Mouse (Mus musculus): ENCODE measurements around the gene Tmem156. TPM values are rescaled to one million over a fixed set of nuclear protein-coding genes. Genes with fewer than 3 reads are reported as not detected.

Tmem156 gene
- total and polyA plus RNA-seq, 3 experiments: 7.3 to 16.6 (median 15.8) TPM

DNA sequence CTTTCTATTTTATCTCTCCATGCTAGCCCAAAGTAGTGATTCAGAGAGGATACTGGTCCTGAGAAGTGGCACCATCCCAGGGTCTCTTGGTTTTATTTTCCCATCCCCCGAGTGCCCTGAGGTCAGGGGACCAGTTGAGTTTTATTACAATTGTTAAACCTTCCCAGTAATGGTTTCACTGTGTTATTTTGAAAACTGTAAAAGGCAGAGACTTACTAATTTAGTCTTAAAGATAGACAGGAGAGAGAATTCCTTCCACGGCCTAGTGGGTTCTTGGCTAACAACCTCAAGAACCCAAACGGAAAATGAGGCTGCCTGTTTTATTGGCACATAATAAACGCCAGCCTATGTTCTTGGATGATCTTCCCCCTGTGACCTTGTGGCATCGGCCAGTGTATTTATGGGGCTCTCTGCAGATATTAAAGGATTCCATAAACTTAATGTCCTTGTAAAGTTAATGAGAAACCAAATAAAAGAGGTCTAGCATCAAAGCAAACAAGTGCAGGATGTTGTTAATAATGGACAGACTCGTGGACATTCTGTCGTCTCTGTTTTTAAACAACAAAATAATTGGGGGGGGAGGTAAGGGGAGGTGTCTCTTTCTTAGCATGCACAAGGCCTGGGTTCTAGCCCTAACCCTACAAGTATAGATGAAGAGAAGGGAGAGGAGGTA lies 79.9 kb downstream of the Tmem156 start:
- no peak for DNase-seq (ENCODE audit: extremely low read depth)
- H3K36me3 ChIP-seq (replicated peaks in 1 of 2; ENCODE audit: control insufficient read depth in 1 of 2, insufficient read depth in 1 of 2, low read length in 1 of 2): no peaks in the 10 kb centered on the region
- no peak overlapping the region for H3K4me2 ChIP-seq (ENCODE audit: insufficient read depth, low read depth, poor library complexity, severe bottlenecking)
- in situ Hi-C loops (cut with MboI; ENCODE audit: low pct_ligation_motif_present, low pct_unique_long_range_greater_than_20kb, low sequenced_read_pairs): loop anchor here (25.0 kb wide), 1 partner anchor 700 kb away; no protein-coding TSS in a partner anchor
- dilution Hi-C loops (cut with MboI; ENCODE audit: extremely low pct_ligation_motif_present, extremely low pct_unique_long_range_greater_than_20kb, low sequenced_read_pairs): no loop called here
- no peak overlapping the region for H3K27ac ChIP-seq (ENCODE audit: insufficient read depth, low read depth)
- peaks cover 2 to 23% of the 10 kb centered on the region in 2 experiments; a peak in 2 of 4 replicates for H3K4me1 ChIP-seq (ENCODE audit: control insufficient read depth in 1 of 2, insufficient read depth in 2 of 2)
- TF ChIP-seq NRF1 (IDR thresholded peaks at IDR 0.05; ENCODE audit: low read depth, low read length): no peak
- TF ChIP-seq TCF12 (IDR thresholded peaks at IDR 0.05; ENCODE audit: low read depth, low read length): no peak
- no peak for TF ChIP-seq CHD1 (IDR thresholded peaks at IDR 0.05; ENCODE audit: low read depth, low read length)
- TF ChIP-seq CHD2 (IDR thresholded peaks at IDR 0.05; ENCODE audit: low read length): no peak
- no peak for TF ChIP-seq ZKSCAN1 (IDR thresholded peaks at IDR 0.05; ENCODE audit: borderline replicate concordance, low read depth, low read length)
- no peak for TF ChIP-seq JUN (IDR thresholded peaks at IDR 0.05; ENCODE audit: insufficient read depth, low read depth, low read length)
- TF ChIP-seq MAZ (IDR thresholded peaks at IDR 0.05; ENCODE audit: low read depth, low read length): no peak
- TF ChIP-seq CTCF (conservative IDR thresholded peaks at IDR 0.05 in 1 of 2, IDR thresholded peaks at IDR 0.05 in 1 of 2; ENCODE audit: low read depth in 2 of 2, low read length in 2 of 2): no peak
- H3K4me3 ChIP-seq (replicated peaks in 1 of 3; ENCODE audit: low read depth in 2 of 3, low read length in 2 of 3, poor library complexity in 1 of 3): no peak overlapping the region
- no peak overlapping the region for H3K9ac ChIP-seq (ENCODE audit: insufficient read depth, low read depth)
- H3K27me3 ChIP-seq (replicated peaks): no peaks in the 10 kb centered on the region
- no peaks in the 10 kb centered on the region for H3K79me2 ChIP-seq (replicated peaks; ENCODE audit: control insufficient read depth, extremely low read depth, insufficient read depth, poor library complexity, severe bottlenecking)
- peaks cover 9% of the 10 kb centered on the region for H3K9me3 ChIP-seq (replicated peaks; ENCODE audit: low read length)

DNA sequence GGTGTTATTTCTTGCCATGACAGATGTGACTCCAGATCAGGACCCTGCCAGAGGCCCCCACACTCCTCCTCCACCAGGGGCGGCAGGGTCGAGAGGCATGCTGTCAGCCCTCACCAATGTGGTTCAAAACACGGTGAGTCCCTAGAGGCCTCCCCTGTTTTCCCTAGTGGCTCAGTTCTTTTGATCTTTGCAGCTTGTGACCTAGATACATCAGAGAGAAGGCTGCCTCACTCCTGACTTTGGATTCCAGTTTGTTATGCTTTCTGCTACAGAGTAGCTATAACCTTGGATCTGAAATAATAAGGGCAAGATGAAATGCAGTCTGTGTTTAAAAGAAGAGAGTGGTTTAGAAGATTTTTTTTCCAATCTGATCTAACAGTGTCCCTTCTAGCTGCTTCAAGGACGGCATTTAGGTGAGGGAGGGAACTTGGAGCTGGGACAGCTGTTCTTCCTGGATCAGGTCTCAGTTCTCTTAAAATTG lies 85.9 kb downstream of the Tmem156 start:
- H3K27ac ChIP-seq (ENCODE audit: insufficient read depth, low read depth): no peak overlapping the region

DNA sequence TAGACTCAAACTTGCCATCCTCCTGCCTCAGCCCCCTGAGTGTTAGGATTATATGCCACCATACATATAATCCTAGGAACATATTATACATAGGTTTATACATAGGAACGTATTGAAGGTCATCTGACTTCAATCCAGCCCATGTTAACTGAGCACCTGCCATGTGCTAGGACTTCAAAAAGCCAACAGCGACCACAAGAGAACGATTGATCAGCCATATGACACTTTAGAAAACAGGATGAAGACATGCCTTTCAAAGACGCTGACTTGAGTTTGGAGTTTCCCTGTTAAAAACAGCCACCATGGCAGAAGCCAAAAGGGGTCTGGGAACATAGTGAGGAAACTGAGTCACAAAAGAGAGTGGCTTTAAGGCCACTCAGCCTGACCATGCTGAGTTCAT lies 86.7 kb downstream of the Tmem156 start:
- no peak for DNase-seq (ENCODE audit: extremely low read depth)
- no peak overlapping the region for H3K27ac ChIP-seq (ENCODE audit: insufficient read depth, low read depth)
- dilution Hi-C loops (cut with MboI; ENCODE audit: extremely low pct_ligation_motif_present, extremely low pct_unique_long_range_greater_than_20kb, low sequenced_read_pairs): no loop called here

More for the DNA sequence above, 85.9 kb downstream of the Tmem156 start:
- dilution Hi-C loops (cut with MboI; ENCODE audit: extremely low pct_ligation_motif_present, extremely low pct_unique_long_range_greater_than_20kb, low sequenced_read_pairs): no loop called here
- no peaks in the 10 kb centered on the region for H3K79me2 ChIP-seq (replicated peaks; ENCODE audit: control insufficient read depth, extremely low read depth, insufficient read depth, poor library complexity, severe bottlenecking)
- H3K4me1 ChIP-seq (ENCODE audit: control insufficient read depth in 1 of 2, insufficient read depth in 2 of 2): peaks cover 8 to 31% of the 10 kb centered on the region in 2 experiments; a peak in 3 of 4 replicates
- peak; percentile 44 for DNase-seq (ENCODE audit: extremely low read depth)
- in situ Hi-C loops (cut with MboI; ENCODE audit: low pct_ligation_motif_present, low pct_unique_long_range_greater_than_20kb, low sequenced_read_pairs): loop anchor here (5.0 to 25.0 kb wide), 2 partner anchors 231 to 706 kb away; no protein-coding TSS in a partner anchor
- H3K27me3 ChIP-seq (replicated peaks): no peaks in the 10 kb centered on the region
- H3K4me2 ChIP-seq (ENCODE audit: insufficient read depth, low read depth, poor library complexity, severe bottlenecking): no peak overlapping the region
- H3K9me3 ChIP-seq (replicated peaks; ENCODE audit: low read length): peaks cover 9% of the 10 kb centered on the region
- H3K36me3 ChIP-seq (replicated peaks in 1 of 2; ENCODE audit: control insufficient read depth in 1 of 2, insufficient read depth in 1 of 2, low read length in 1 of 2): no peaks in the 10 kb centered on the region
- no peak overlapping the region for H3K9ac ChIP-seq (ENCODE audit: insufficient read depth, low read depth)
- H3K4me3 ChIP-seq (replicated peaks in 1 of 3; ENCODE audit: low read depth in 2 of 3, low read length in 2 of 3, poor library complexity in 1 of 3): no peak overlapping the region
- TF ChIP-seq BHLHE40 (IDR thresholded peaks at IDR 0.05; ENCODE audit: low read depth, low read length): 0 out of 2 replicates have a peak, but pooled peaks have one; percentile 25
- no peak for TF ChIP-seq CTCF (conservative IDR thresholded peaks at IDR 0.05 in 1 of 2, IDR thresholded peaks at IDR 0.05 in 1 of 2; ENCODE audit: low read depth in 2 of 2, low read length in 2 of 2)
- TF ChIP-seq E2F4 (IDR thresholded peaks at IDR 0.05; ENCODE audit: insufficient replicate concordance, low read depth, low read length): no peak

More for the DNA sequence above, 86.7 kb downstream of the Tmem156 start:
- Histone ChIP-seq H3K9me3 (replicated peaks; ENCODE audit: low read length) (peaks cover 6% of the 10 kb centered on the region), H3K4me2 (ENCODE audit: insufficient read depth, low read depth, poor library complexity, severe bottlenecking) (no peak overlapping the region), H3K79me2 (replicated peaks; ENCODE audit: control insufficient read depth, extremely low read depth, insufficient read depth, poor library complexity, severe bottlenecking) (no peaks in the 10 kb centered on the region), H3K9ac (ENCODE audit: insufficient read depth, low read depth) (no peak overlapping the region), H3K4me1 (ENCODE audit: control insufficient read depth in 1 of 2, insufficient read depth in 2 of 2) (peaks cover 8 to 31% of the 10 kb centered on the region in 2 experiments; a peak in 3 of 4 replicates), H3K4me3 (replicated peaks in 1 of 3; ENCODE audit: low read depth in 2 of 3, low read length in 2 of 3, poor library complexity in 1 of 3) (no peak overlapping the region), H3K36me3 (replicated peaks in 1 of 2; ENCODE audit: control insufficient read depth in 1 of 2, insufficient read depth in 1 of 2, low read length in 1 of 2) (no peaks in the 10 kb centered on the region), H3K27me3 (replicated peaks) (no peaks in the 10 kb centered on the region)
- in situ Hi-C loops (cut with MboI; ENCODE audit: low pct_ligation_motif_present, low pct_unique_long_range_greater_than_20kb, low sequenced_read_pairs): loop anchor here (5.0 to 25.0 kb wide), 2 partner anchors 232 to 707 kb away; no protein-coding TSS in a partner anchor
- TF ChIP-seq USF2 (conservative IDR thresholded peaks at IDR 0.05; ENCODE audit: low read depth, low read length) (no peak), POLR2AphosphoS2 (IDR thresholded peaks at IDR 0.05; ENCODE audit: low read depth, low read length) (no peak), CHD1 (IDR thresholded peaks at IDR 0.05; ENCODE audit: low read depth, low read length) (no peak), CHD2 (IDR thresholded peaks at IDR 0.05; ENCODE audit: low read length) (no peak), TBP (conservative IDR thresholded peaks at IDR 0.05; ENCODE audit: low read depth, low read length) (no peak), GABPA (IDR thresholded peaks at IDR 0.05; ENCODE audit: insufficient replicate concordance, low read depth, low read length) (no peak), ELF1 (IDR thresholded peaks at IDR 0.05; ENCODE audit: low read depth, low read length) (no peak), CTCF (conservative IDR thresholded peaks at IDR 0.05 in 1 of 2, IDR thresholded peaks at IDR 0.05 in 1 of 2; ENCODE audit: low read depth in 2 of 2, low read length in 2 of 2) (no peak), ETS1 (conservative IDR thresholded peaks at IDR 0.05; ENCODE audit: low read depth, low read length) (no peak), MXI1 (IDR thresholded peaks at IDR 0.05; ENCODE audit: low read depth, low read length) (no peak), ZNF384 (IDR thresholded peaks at IDR 0.05; ENCODE audit: low read depth, low read length) (no peak)

Data from CH12.LX (cell line).